Mouse (Mus musculus) myocyte (in vitro differentiated cells): ENCODE results near the gene Sstr3.

Experiments
- MYOG ChIP-seq, 3 experiments: IDR thresholded peaks; one replicate each; pipeline ENCODE4 v1.6.1; 2011; ENCODE audit warnings: control low read depth in 2 of 3, low read depth in 2 of 3, mild to moderate bottlenecking in 2 of 3; ENCODE audit not compliant: insufficient read length in 2 of 3, control insufficient read depth in 1 of 3, insufficient read depth in 1 of 3
- POLR2A ChIP-seq: IDR thresholded peaks from one replicate; pipeline ENCODE4 v1.6.1; 2011; ENCODE audit warnings: low read depth, mild to moderate bottlenecking, control low read depth, moderate library complexity; ENCODE audit not compliant: insufficient read length

DNA sequence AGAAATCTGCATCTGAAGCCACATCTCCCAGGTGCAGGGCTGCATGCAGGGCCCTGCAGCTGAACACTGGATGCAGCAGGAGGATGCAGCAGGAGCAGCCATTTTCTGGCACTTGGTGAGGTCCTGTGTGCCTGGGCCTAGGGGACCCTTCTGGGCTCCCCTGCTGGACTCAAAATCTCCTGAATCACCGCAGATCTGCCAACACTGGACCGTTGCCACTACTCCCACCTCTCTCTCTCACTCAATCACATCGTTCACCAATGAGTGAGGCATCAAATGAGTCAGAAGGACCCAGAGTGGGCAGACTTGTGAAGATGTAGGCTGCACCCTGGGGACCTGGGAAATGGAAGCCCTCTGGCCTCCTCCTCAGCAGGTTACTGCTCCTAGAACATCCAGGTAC is 3.4 kb downstream of the Sstr3 start:
- TF ChIP-seq POLR2A (no peak), MYOG (IDR thresholded peaks at IDR 0.05; ENCODE audit: control insufficient read depth in 1 of 3, insufficient read depth in 1 of 3, insufficient read length in 2 of 3, low read depth in 2 of 3) (no peak)
